Mouse (Mus musculus) ES-Bruce4 (cell line): ENCODE data around the gene Jup.

Experiments
- CTCF ChIP-seq: IDR thresholded peaks from one replicate; pipeline ENCODE4 v1.8.1; 2011; ENCODE audit warnings: low read depth, low read length
- EP300 ChIP-seq: IDR thresholded peaks from 2 replicates; pipeline ENCODE4 v1.6.1; 2011; ENCODE audit warnings: low read depth, low read length; ENCODE audit not compliant: insufficient read depth

- TF ChIP-seq EP300: no peak
- TF ChIP-seq CTCF: no peak
Measured at GRCm38 (mm10) chr11:100437901-100438300, 40.3 kb upstream of the Jup start.
